Mouse (Mus musculus) neural tube, embryonic 11.5 days (tissue): ENCODE measurements around the gene Krtap5-5. TPM values are rescaled to one million over a fixed set of nuclear protein-coding genes. Genes with fewer than 3 reads are reported as not detected.

Source experiments
- ATAC-seq: fragments of 200-750 bp; cut with Nextera tagmentation; 2 replicates; pipeline ENCODE4 v1.8.0; 2017; ENCODE audit warnings: moderate number of reproducible peaks, mild to moderate bottlenecking, moderate TSS enrichment, moderate library complexity; ENCODE audit not compliant: insufficient read depth, low FRiP score, low TSS enrichment
- DNase-seq: peaks from one replicate; pipeline ENCODE4 v3.0.0-alpha.2; 2015; ENCODE audit warnings: low spot score
- H3K27ac ChIP-seq: fragments of 300-500 bp; sonication (generic); 2 replicates; pipeline ENCODE4 v1.5.1; 2014; ENCODE audit warnings: low read depth, mild to moderate bottlenecking, low read length
- H3K27me3 ChIP-seq: fragments of 300-500 bp; sonication (generic); 2 replicates; pipeline ENCODE4 v1.6.1; 2014; ENCODE audit warnings: mild to moderate bottlenecking, low read length, mixed read lengths; ENCODE audit not compliant: control insufficient read depth, insufficient read depth
- H3K36me3 ChIP-seq: fragments of 300-500 bp; sonication (generic); 2 replicates; pipeline ENCODE4 v1.6.1; 2014; ENCODE audit warnings: mild to moderate bottlenecking, low read length, moderate library complexity, mixed read lengths; ENCODE audit not compliant: control insufficient read depth, insufficient read depth
- H3K4me1 ChIP-seq: fragments of 300-500 bp; sonication (generic); 2 replicates; pipeline ENCODE4 v1.6.1; 2014; ENCODE audit warnings: low read length, mixed read lengths; ENCODE audit not compliant: control insufficient read depth, insufficient read depth
- H3K4me2 ChIP-seq: fragments of 300-500 bp; sonication (generic); 2 replicates; pipeline ENCODE4 v1.6.1; 2014; ENCODE audit warnings: low read depth, mild to moderate bottlenecking, moderate library complexity
- H3K4me3 ChIP-seq: fragments of 300-500 bp; sonication (generic); 2 replicates; pipeline ENCODE4 v1.5.1; 2014; ENCODE audit warnings: low read depth, low read length
- H3K9ac ChIP-seq: fragments of 300-500 bp; sonication (generic); 2 replicates; pipeline ENCODE4 v1.6.1; 2014; ENCODE audit warnings: mild to moderate bottlenecking, low read length
- H3K9me3 ChIP-seq: fragments of 300-500 bp; sonication (generic); 2 replicates; pipeline ENCODE4 v1.6.1; 2016; ENCODE audit warnings: low read length; ENCODE audit not compliant: control insufficient read depth
- WGBS: fragments of 180-500 bp; shearing (Covaris S2); extraction: QIAGEN DNeasy Blood & Tissue Kit; methylation state at CpG from one replicate; pipeline ENCODE4 v1.1.7; 2014; 5-methylcytosine and 5-hydroxymethylcytosine counted together
- polyA plus RNA-seq: library from polyadenylated mRNA; unstranded; fragments of >200 nt; fragmentation: Nextera tagmentation; extraction: Ambion mirVana; gene quantifications from 2 replicates; pipeline ENCODE4 v1.2.1, GENCODE M21; 2014

The Krtap5-5 gene
- polyA plus RNA-seq, 1 experiment from 2014 or later, result not detected

DNA sequence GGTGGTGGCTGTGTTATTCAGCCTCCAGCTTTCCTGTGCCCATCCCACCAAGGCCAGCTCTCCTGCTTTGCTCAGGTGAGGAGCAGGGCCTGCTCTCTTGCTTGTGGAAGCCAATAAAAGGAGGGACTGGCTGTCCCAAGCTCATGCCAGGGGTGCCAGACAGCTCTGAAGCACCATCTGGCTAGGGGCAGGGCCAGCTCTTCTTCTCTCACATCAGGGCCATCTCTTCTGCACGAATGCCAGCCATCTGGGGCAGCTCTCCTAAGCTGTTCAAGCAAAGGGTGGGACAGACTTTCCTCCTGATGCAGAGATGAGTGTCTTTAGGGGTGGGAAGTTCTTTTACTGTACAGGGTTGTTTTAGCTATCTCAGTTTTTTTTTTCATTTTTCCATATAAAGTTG lies 48.8 kb downstream of the Krtap5-5 start:
- ATAC-seq (no peak), DNase-seq (no peak)
- 53% methylated on average over 1 of the region's 1 CpGs for WGBS
- Histone ChIP-seq H3K4me2 (no peak overlapping the region), H3K9me3 (no peaks in the 10 kb centered on the region), H3K27me3 (no peaks in the 10 kb centered on the region), H3K36me3 (no peaks in the 10 kb centered on the region), H3K9ac (no peak overlapping the region), H3K27ac (no peak overlapping the region), H3K4me3 (no peak overlapping the region), H3K4me1 (no peaks in the 10 kb centered on the region)

Other genes with a start within 250 kb of the Krtap5-5 start
- gene Mob2, start 168.9 kb downstream of the Krtap5-5 start, polyA plus RNA-seq, result 58.0 and 64.0 TPM in 2 replicates
- 24.3 and 27.6 TPM in 2 replicates for gene Dusp8, start 134.1 kb downstream of the Krtap5-5 start, polyA plus RNA-seq
- not detected in 2 replicates for gene Gm45618, start 109.2 kb downstream of the Krtap5-5 start, polyA plus RNA-seq
- gene Gm39115, start 93.9 kb downstream of the Krtap5-5 start, polyA plus RNA-seq, result not detected in 2 replicates
- gene Gm45337, start 85.4 kb downstream of the Krtap5-5 start, polyA plus RNA-seq, result not detected in 2 replicates
- not detected in 2 replicates for gene Gm29735, start 72.9 kb downstream of the Krtap5-5 start, polyA plus RNA-seq
- not detected in 2 replicates for gene Gm4553, start 64.2 kb downstream of the Krtap5-5 start, polyA plus RNA-seq
- not detected in 2 replicates for gene Krtap5-2, start 54.0 kb downstream of the Krtap5-5 start, polyA plus RNA-seq
- gene Gm10153, start 39.6 kb downstream of the Krtap5-5 start, polyA plus RNA-seq, result not detected in 2 replicates
- not detected in 2 replicates for gene Krtap5-3, start 28.6 kb downstream of the Krtap5-5 start, polyA plus RNA-seq
- not detected in 2 replicates for gene Gm7579, start 18.1 kb downstream of the Krtap5-5 start, polyA plus RNA-seq
- not detected in 2 replicates for gene Gm40460, start 11.1 kb upstream of the Krtap5-5 start, polyA plus RNA-seq
- gene Gm2431, start 28.4 kb upstream of the Krtap5-5 start, polyA plus RNA-seq, result not detected in 2 replicates
- not detected in 2 replicates for gene Gm4559, start 44.4 kb upstream of the Krtap5-5 start, polyA plus RNA-seq
- not detected in 2 replicates for gene Krtap5-1, start 67.1 kb upstream of the Krtap5-5 start, polyA plus RNA-seq
- gene Krtap5-4, start 73.6 kb upstream of the Krtap5-5 start, polyA plus RNA-seq, result not detected in 2 replicates
- not detected in 2 replicates for gene Ifitm10, start 143.8 kb upstream of the Krtap5-5 start, polyA plus RNA-seq
- not detected in 2 replicates for gene Gm49369, start 152.7 kb upstream of the Krtap5-5 start, polyA plus RNA-seq
- gene Ctsd, start 158.1 kb upstream of the Krtap5-5 start, polyA plus RNA-seq, result 176 and 189 TPM in 2 replicates
- gene Syt8, start 204.9 kb upstream of the Krtap5-5 start, polyA plus RNA-seq, result not detected in 2 replicates
- 2.1 and 3.5 TPM in 2 replicates for gene Tnni2, start 211.8 kb upstream of the Krtap5-5 start, polyA plus RNA-seq
- gene Lsp1, start 230.8 kb upstream of the Krtap5-5 start, polyA plus RNA-seq, result 15.1 and 21.0 TPM in 2 replicates